Mouse (Mus musculus) small intestine, adult 2 months (tissue): ENCODE data around the gene Raf1. TPM values are rescaled to one million over a fixed set of nuclear protein-coding genes. Genes with fewer than 3 reads are reported as not detected.

Experiments used
- H3K27ac ChIP-seq: fragments of 200-500 bp; 2 replicates; pipeline ENCODE4 v1.5.1; 2012; ENCODE audit warnings: low read depth, low read length, control low read depth, inconsistent platforms; ENCODE audit not compliant: insufficient read depth
- H3K27me3 ChIP-seq: fragments of 200-500 bp; 2 replicates; pipeline ENCODE4 v1.6.1; 2012; ENCODE audit warnings: mild to moderate bottlenecking, moderate library complexity, low read length, inconsistent platforms; ENCODE audit not compliant: control insufficient read depth, insufficient read depth
- H3K36me3 ChIP-seq: fragments of 200-500 bp; 2 replicates; pipeline ENCODE4 v1.6.1; 2012; ENCODE audit warnings: mild to moderate bottlenecking, low read length, control low read depth, inconsistent platforms; ENCODE audit not compliant: control insufficient read depth, insufficient read depth
- H3K4me1 ChIP-seq: fragments of 200-500 bp; 2 replicates; pipeline ENCODE4 v1.6.1; 2012; ENCODE audit warnings: low read length, inconsistent platforms, mixed read lengths; ENCODE audit not compliant: control insufficient read depth, insufficient read depth, insufficient read length
- H3K4me3 ChIP-seq: fragments of 200-500 bp; 2 replicates; pipeline ENCODE4 v1.5.1; 2012; ENCODE audit warnings: low read depth, mild to moderate bottlenecking, control low read depth, inconsistent platforms, low read length, moderate library complexity
- CTCF ChIP-seq: fragments of 200-500 bp; IDR thresholded peaks from 2 replicates; pipeline ENCODE4 v1.5.1; 2012; ENCODE audit warnings: low read depth, mild to moderate bottlenecking, control low read depth, inconsistent platforms, low read length, moderate library complexity, mixed read lengths; ENCODE audit not compliant: insufficient replicate concordance, insufficient read length; ENCODE audit errors: extremely low read depth
- POLR2A ChIP-seq: fragments of 200-500 bp; IDR thresholded peaks from 2 replicates; pipeline ENCODE4 v1.6.1; 2012; ENCODE audit warnings: low read depth, mild to moderate bottlenecking, control low read depth, inconsistent platforms, low read length, moderate library complexity
- WGBS: fragments of 180-500 bp; shearing (Covaris S2); methylation state at CpG from one replicate; pipeline ENCODE4 v1.1.7; 2018; 5-methylcytosine and 5-hydroxymethylcytosine counted together
- polyA plus RNA-seq: library from polyadenylated mRNA; depleted of rRNA; stranded (reverse); fragments of >200 nt; gene quantifications from 2 replicates; pipeline ENCODE4 v1.2.3, GENCODE M21; 2012; rRNA removed

Gene Raf1
- 42.8 and 81.6 TPM in 2 replicates for polyA plus RNA-seq

DNA sequence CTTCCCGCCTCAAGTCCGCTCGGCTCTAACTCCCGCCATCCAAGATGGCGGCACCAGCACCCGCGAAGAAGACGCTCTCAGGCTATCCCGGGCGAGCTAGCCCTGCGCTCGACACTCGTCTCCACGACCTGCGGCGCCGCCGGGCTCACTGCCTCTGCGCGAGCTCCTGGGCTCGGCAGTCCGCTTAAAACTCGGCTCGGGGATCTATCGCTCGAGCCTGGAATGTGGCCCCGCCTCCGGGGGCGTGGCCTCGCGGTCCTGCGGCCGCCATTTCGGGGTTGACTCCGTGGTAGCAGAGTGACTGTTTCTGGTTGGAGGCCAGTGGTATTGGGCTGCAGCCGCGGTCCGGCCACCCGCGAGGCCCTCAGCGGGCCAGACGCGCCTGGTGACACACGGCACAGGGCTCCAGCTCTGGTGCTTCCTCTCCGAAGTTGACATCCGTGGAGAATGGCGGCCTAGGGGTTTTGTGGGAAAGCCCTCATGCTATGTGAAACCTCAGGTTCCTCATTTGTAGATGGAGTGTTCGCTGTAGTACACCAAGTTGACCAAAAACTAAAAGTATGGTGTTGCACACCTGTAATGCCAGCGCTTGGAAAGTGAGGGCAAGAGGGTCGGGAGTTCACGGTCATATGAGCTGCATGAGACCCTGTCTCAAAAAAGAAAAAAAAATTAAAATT lies at the start of gene Raf1:
Raf1 (minus strand) TSS at position 184 of the 677 bp plus-strand sequence.
- TF ChIP-seq POLR2A (peak; percentile 96), CTCF (0 out of 2 replicates have a peak, but pooled peaks have one; percentile 7)
- Histone ChIP-seq H3K4me3 (peak within 1 kb of the TSS; percentile 68), H3K4me1 (no peaks in the 10 kb centered on the region), H3K27ac (peak within 1 kb of the TSS; percentile 85), H3K36me3 (no peaks in the 10 kb centered on the region), H3K27me3 (no peaks in the 10 kb centered on the region)
- WGBS: under 1% methylated on average over 51 of the region's 51 CpGs

DNA sequence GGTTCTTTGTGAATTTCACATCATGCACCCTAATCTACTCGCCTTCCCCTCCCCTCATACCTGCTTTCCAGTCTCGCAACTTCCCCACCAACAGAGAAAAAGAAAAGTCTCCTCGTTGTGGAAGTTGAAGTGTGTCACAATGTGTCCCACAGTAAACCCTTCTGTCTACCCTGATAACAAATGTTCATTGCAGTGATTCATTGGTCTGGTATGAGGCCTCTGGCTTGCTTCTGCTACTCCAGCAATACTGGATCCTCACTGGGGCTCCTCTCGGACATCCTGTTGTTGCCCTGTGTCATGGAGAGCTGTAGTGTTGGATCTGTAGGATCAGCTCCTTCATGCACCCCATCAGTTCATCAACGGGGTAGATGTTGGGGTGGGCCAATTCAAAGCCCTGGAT lies 45.8 kb upstream of the Raf1 start:
- Histone ChIP-seq H3K27me3 (no peaks in the 10 kb centered on the region), H3K27ac (no peak overlapping the region), H3K36me3 (no peaks in the 10 kb centered on the region), H3K4me1 (no peaks in the 10 kb centered on the region; the same call in 1 of the 2 replicates), H3K4me3 (no peak overlapping the region)
- WGBS: 60% methylated on average over 5 of the region's 5 CpGs
- TF ChIP-seq POLR2A: no peak
- TF ChIP-seq CTCF: no peak

DNA sequence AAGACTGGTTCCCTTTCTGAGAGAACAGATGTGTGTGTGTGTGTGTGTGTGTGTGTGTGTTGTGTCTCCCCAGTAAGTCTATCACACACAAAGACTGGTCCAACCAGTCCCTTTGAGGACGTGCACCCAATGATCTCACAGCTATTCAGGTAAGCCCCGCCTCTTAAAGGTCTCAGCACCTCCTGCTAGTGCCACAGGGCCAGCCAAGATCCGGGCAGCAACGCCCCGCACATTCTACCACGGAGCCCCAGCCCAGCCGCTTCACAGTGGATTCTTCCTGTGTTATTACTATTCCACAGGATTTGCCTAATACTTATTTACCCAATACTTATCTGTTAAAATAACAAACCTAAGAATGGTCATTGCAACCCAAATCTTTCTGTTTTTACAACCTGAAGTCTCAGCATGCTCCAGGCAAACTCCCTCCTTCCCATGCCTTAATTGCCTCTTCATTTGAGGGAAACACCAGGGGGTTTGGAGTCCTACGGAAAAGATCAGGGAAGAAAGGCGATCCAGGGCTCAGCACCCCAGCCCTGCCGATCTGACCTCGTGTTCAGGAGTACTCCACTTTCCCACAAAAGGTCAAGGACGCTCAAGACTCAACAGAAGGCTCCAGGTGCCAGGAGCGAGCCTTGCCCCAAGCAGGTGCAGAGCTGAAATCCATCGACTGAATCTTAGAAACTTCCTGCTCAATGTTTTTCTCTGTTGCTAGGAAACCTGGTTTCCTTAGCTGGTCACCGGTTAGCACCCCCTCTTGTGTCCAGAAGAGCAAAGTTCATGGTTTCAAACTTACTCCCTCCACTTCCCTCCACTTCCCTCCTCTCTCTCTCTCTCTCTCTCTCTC lies 41.5 kb upstream of the Raf1 start:
- no peak; the same call in 1 of the 2 replicates for TF ChIP-seq POLR2A
- no peak for TF ChIP-seq CTCF
- no peaks in the 10 kb centered on the region for H3K27me3 ChIP-seq
- H3K27ac ChIP-seq: peak overlapping the region; percentile 87
- no peaks in the 10 kb centered on the region for H3K36me3 ChIP-seq
- H3K4me1 ChIP-seq: no peaks in the 10 kb centered on the region; the same call in 1 of the 2 replicates
- 3% methylated on average over 15 of the region's 15 CpGs for WGBS
- peak overlapping the region; percentile 54 for H3K4me3 ChIP-seq

DNA sequence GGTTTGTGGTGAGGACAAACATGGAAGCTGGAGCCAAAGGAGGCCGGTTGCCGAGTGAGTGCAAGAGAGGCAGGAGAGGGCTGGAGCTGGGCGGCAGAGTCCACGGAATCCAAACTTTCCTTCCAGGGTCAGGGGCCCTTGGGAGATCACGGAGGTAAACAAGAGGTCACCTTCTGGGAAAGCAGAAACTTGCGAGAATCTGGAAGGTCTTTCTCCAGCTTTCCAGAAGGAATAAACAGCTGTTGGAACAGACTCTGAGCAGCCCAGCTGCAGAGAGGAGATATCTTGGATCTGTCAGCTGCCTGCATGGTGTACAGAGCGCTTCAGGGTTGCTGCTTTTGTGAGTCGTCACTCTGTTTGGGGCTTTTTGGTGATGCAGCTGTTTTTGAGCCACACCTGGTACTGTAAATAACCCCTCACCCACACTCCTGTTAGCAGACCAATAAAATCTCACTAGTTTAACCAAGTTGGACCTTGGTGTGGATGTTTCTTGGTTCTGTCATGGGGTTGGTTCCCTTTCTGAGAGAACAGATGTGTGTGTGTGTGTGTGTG lies 40.7 kb upstream of the Raf1 start:
- WGBS: 16% methylated on average over 8 of the region's 8 CpGs
- no peak for TF ChIP-seq CTCF
- peak; percentile 10; the same call in 1 of the 2 replicates for TF ChIP-seq POLR2A

DNA sequence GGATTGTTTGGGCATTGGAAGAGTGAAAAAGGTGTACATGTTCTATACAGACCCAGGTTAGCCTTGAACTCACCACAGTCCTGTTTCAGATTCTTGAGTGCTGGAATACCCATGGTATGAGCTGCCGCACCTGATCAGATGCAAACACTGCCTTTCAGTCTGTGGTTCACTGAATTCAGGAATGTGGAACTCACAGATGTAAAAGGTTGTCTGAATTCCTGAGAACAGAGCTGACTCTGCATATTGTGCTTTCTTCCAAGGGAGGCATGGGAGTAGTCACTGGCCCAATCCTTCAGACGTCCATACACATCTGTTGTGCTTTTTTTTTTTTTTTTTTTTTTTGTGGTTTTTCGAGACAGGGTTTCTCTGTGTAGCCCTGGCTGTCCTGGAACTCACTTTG lies 34.8 kb upstream of the Raf1 start:
- Histone ChIP-seq H3K4me3 (no peak overlapping the region), H3K27me3 (no peaks in the 10 kb centered on the region), H3K4me1 (no peaks in the 10 kb centered on the region), H3K27ac (no peak overlapping the region), H3K36me3 (no peaks in the 10 kb centered on the region)
- TF ChIP-seq POLR2A (no peak), CTCF (no peak)
- 82% methylated on average over 3 of the region's 3 CpGs for WGBS

More for the DNA sequence above, 40.7 kb upstream of the Raf1 start:
- peak overlapping the region; percentile 37 for H3K4me3 ChIP-seq
- no peaks in the 10 kb centered on the region for H3K27me3 ChIP-seq
- H3K4me1 ChIP-seq: no peaks in the 10 kb centered on the region; the same call in 1 of the 2 replicates
- H3K36me3 ChIP-seq: no peaks in the 10 kb centered on the region
- H3K27ac ChIP-seq: peak overlapping the region; percentile 87

DNA sequence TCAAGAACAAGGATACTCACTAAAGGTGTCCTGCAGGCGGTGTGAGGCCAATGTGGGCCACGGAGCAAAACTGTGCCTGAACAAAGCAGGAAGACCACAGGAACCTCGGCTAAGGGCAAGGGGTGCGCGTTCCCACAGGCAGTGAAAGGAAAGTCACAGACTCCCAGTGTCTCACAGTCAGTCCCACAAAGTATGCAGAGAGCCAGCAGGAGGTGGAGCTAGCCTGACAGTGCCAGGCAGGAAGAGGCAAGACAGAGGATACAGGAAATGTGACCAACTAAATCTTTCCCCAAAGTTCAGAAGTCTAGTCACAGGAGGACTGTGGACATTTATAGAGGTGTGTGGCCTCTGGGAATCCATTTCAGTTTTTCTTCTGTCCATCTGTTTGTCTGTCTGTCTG lies 26.5 kb upstream of the Raf1 start:
- H3K27ac ChIP-seq: no peak overlapping the region
- no peak for TF ChIP-seq CTCF
- no peak for TF ChIP-seq POLR2A
- no peak overlapping the region for H3K4me3 ChIP-seq
- no peaks in the 10 kb centered on the region for H3K36me3 ChIP-seq
- WGBS: 89% methylated on average over 5 of the region's 5 CpGs
- peaks cover 3% of the 10 kb centered on the region; the same call in 1 of the 2 replicates for H3K4me1 ChIP-seq
- no peaks in the 10 kb centered on the region for H3K27me3 ChIP-seq

DNA sequence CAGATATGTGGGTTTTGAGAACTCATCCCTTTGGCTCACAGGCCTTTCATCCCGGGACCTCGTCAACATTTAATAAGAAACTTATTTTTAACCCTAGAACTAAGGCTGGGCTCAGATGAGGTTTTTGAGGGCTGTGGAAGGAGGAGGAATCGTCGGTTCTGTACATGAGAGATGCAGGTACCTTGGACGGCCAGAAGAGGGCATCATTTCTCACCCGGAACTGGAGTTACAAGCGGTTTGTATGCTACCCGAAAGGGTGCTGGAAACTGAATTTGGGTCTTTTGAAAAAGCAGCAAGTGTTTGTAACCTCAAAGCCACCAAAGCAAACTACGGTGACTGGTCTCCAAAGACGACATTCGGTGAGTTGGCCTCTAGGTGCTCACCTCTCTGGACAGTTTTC lies 24.9 kb upstream of the Raf1 start:
- H3K27me3 ChIP-seq: no peaks in the 10 kb centered on the region
- H3K4me3 ChIP-seq: no peak overlapping the region
- peaks cover 7% of the 10 kb centered on the region; the same call in 1 of the 2 replicates for H3K4me1 ChIP-seq
- no peaks in the 10 kb centered on the region for H3K36me3 ChIP-seq
- WGBS: 68% methylated on average over 11 of the region's 11 CpGs
- TF ChIP-seq POLR2A (no peak), CTCF (peak; percentile 56; the same call in 1 of the 2 replicates)
- no peak overlapping the region for H3K27ac ChIP-seq
